ENCODE assay signal across 8 mouse cellular contexts in the genomic region with DNA sequence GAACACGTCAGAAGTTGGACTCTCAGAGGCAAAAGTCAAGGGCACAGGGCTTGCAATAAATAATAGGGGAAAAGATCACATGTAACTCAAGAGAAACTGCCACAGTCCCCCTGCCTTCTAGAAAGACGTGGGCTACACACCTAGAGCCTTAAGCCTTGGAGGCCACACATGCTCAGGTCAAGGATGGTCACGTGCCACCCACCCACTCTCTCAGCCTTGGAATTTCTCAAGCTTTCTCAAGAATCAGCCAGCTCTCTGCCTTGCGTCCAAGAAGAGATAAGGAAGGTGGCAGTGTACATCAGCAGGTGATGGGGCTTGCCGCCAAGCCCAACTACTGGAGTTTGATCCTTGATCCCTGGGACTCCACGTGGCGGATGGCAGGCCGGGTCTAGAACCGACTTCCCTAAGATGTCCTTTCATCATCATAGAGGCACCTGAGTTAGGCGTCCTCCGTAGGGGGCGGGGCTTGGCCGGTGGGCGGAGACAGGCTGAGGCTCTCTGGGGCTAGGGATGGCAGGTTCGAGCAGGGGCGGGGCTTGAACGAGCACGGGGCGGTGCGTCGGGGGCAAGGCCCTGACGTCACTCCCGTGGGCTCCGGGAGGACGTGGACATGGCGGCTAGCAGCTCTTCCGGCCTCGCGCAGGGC. TPM values are rescaled to one million over a fixed set of nuclear protein-coding genes. Genes with fewer than 3 reads are reported as not detected.
DNase-seq lines count a peak whose midpoint lies in the region; ATAC-seq lines count a peak whose summit lies in the region.

A gene (plus strand): TSS at position 576 of the 646 bp plus-strand sequence.

- intact Hi-C loops in gastrocnemius, postnatal 14 days (cut with DNase I; ENCODE audit: low total_unique reads) = no loop called here
- intact Hi-C loops in left cerebral cortex, postnatal 10 days (cut with DNase I) = no loop called here

- DNase-seq in adrenal gland, adult (ENCODE audit: inconsistent age in 2 of 2, low spot score in 1 of 2) = peak; percentile 96 to 97
- DNase-seq in embryo, embryonic 10.5 days (ENCODE audit: low spot score) = peak; percentile 89
- DNase-seq in gastrocnemius, postnatal 14 days = peak; percentile 84
- peak; percentile 92 to 95 for DNase-seq in left cerebral cortex, postnatal 10 days (ENCODE audit: extremely low spot score in 1 of 2, low spot score in 2 of 2)
- DNase-seq in right cerebral cortex, postnatal 25 days = peak; percentile 95
- DNase-seq in urinary bladder, postnatal 4 days (ENCODE audit: low spot score in 2 of 2) = peak; percentile 87 to 94

- ATAC-seq in inflammation-experienced regulatory T-cells, adult 6 months = peak; percentile 88
- peak; percentile 92 for ATAC-seq in megakaryocyte-erythroid progenitor cell, adult 5-6 weeks (replicated peaks; ENCODE audit: low FRiP score, low TSS enrichment, poor library complexity, severe bottlenecking)

RNA-seq across cellular contexts. Expression of the gene that starts here (rescaled TPM):
- 1 to 10 TPM; 1.7 to 2.5 TPM for total RNA-seq in gastrocnemius, postnatal 14 days (2021)
- polyA plus RNA-seq in inflammation-experienced regulatory T-cells, adult 6 months (2017; shearing (Covaris generic)) = 1 to 10 TPM in 1 of 3 experiments, under 1 TPM in 2; 0.20 to 1.0 (median 0.37) TPM
- total RNA-seq in left cerebral cortex, postnatal 10 days (2021) = 10 to 100 TPM; 62.2 to 63.5 TPM
- total RNA-seq in megakaryocyte-erythroid progenitor cell, adult 5-6 weeks (2014; fragmentation: Nextera tagmentation) = 1.1 and 3.5 TPM in 2 replicates
- total RNA-seq in megakaryocyte-erythroid progenitor cell, adult 5-6 weeks (2017) = 0.46 TPM in 1 of 2 replicates, not detected in the other

Comparison
In these comparisons a context has a peak if more than half of its experiments do, and no peak if none do; other contexts are left out.
1. Peak in every context shown above with its lines: DNase-seq and ATAC-seq.
2. RNA of the gene that starts here (total RNA-seq): 62.2 to 63.5 TPM in left cerebral cortex, postnatal 10 days; 1.7 to 2.5 TPM in gastrocnemius, postnatal 14 days and 0.46 to 3.5 TPM in megakaryocyte-erythroid progenitor cell, adult 5-6 weeks; every median in the first group is over 10 times any median in the second.